Mouse (Mus musculus): ENCODE measurements around the gene Gipc3. TPM values are rescaled to one million over a fixed set of nuclear protein-coding genes. Genes with fewer than 3 reads are reported as not detected.

Gene Gipc3
- polyA plus RNA-seq, 1 experiment from 2014 or later: not detected

GRCm38 (mm10) chr10:81319741-81320549, 23.1 kb downstream of the Gipc3 start:
- no peaks in the 10 kb centered on the region for H3K27me3 ChIP-seq (ENCODE audit: control insufficient read depth, insufficient read depth, low read length)
- peak overlapping the region; percentile 69; the same call in 1 of the 2 replicates for H3K27ac ChIP-seq (replicated peaks; ENCODE audit: low read depth, low read length)
- H3K4me3 ChIP-seq (ENCODE audit: low read depth, low read length): peak overlapping the region; percentile 95
- peak overlapping the region; percentile 71 for H3K4me2 ChIP-seq (ENCODE audit: low read depth, severe bottlenecking)
- WGBS: under 1% methylated on average over 38 of the region's 38 CpGs
- H3K36me3 ChIP-seq (ENCODE audit: control insufficient read depth, insufficient read depth, low read length): peaks cover 29% of the 10 kb centered on the region
- peak; percentile 99 for DNase-seq (ENCODE audit: low spot score)
- peaks cover 32% of the 10 kb centered on the region for H3K4me1 ChIP-seq (ENCODE audit: control insufficient read depth, insufficient read depth, low read length)
- ATAC-seq (ENCODE audit: insufficient number of reproducible peaks, low FRiP score, low TSS enrichment, low read depth): peak; percentile 83
- H3K9ac ChIP-seq (ENCODE audit: low read length): peak overlapping the region; percentile 34; the same call in 1 of the 2 replicates
- H3K9me3 ChIP-seq (ENCODE audit: control insufficient read depth, low read length): no peaks in the 10 kb centered on the region

- H3K27me3 ChIP-seq (ENCODE audit: control insufficient read depth, insufficient read depth, low read length): no peaks in the 10 kb centered on the region
- DNase-seq (ENCODE audit: low spot score) (peak; percentile 44), ATAC-seq (ENCODE audit: insufficient number of reproducible peaks, low FRiP score, low TSS enrichment, low read depth) (no peak)
- peaks cover 32% of the 10 kb centered on the region for H3K4me1 ChIP-seq (ENCODE audit: control insufficient read depth, insufficient read depth, low read length)
- 26% methylated on average over 8 of the region's 8 CpGs for WGBS
- peak overlapping the region; percentile 71 for H3K4me2 ChIP-seq (ENCODE audit: low read depth, severe bottlenecking)
- peaks cover 23% of the 10 kb centered on the region for H3K36me3 ChIP-seq (ENCODE audit: control insufficient read depth, insufficient read depth, low read length)
- H3K4me3 ChIP-seq (ENCODE audit: low read depth, low read length): peak overlapping the region; percentile 95
- H3K9me3 ChIP-seq (ENCODE audit: control insufficient read depth, low read length): no peaks in the 10 kb centered on the region
- H3K9ac ChIP-seq (ENCODE audit: low read length): peak overlapping the region; percentile 34
- H3K27ac ChIP-seq (replicated peaks; ENCODE audit: low read depth, low read length): peak overlapping the region; percentile 69; the same call in 1 of the 2 replicates
These were observed 23.8 kb downstream of the Gipc3 start for GRCm38 (mm10) chr10:81319330-81319699.

GRCm38 (mm10) chr10:81318589-81319329, 24.3 kb downstream of the Gipc3 start:
- H3K27ac ChIP-seq (replicated peaks; ENCODE audit: low read depth, low read length): no peak overlapping the region
- no peaks in the 10 kb centered on the region for H3K27me3 ChIP-seq (ENCODE audit: control insufficient read depth, insufficient read depth, low read length)
- no peak for DNase-seq (ENCODE audit: low spot score)
- 0 out of 2 replicates have a peak overlapping the region, but pooled peaks have one; percentile 12 for H3K9ac ChIP-seq (ENCODE audit: low read length)
- 91% methylated on average over 13 of the region's 13 CpGs for WGBS
- peak overlapping the region; percentile 71 for H3K4me2 ChIP-seq (ENCODE audit: low read depth, severe bottlenecking)
- no peak for ATAC-seq (ENCODE audit: insufficient number of reproducible peaks, low FRiP score, low TSS enrichment, low read depth)
- H3K4me3 ChIP-seq (ENCODE audit: low read depth, low read length): no peak overlapping the region
- peaks cover 32% of the 10 kb centered on the region for H3K4me1 ChIP-seq (ENCODE audit: control insufficient read depth, insufficient read depth, low read length)
- H3K9me3 ChIP-seq (ENCODE audit: control insufficient read depth, low read length): no peaks in the 10 kb centered on the region
- peaks cover 18% of the 10 kb centered on the region for H3K36me3 ChIP-seq (ENCODE audit: control insufficient read depth, insufficient read depth, low read length)

- DNase-seq (ENCODE audit: low spot score) (peak; percentile 49), ATAC-seq (ENCODE audit: insufficient number of reproducible peaks, low FRiP score, low TSS enrichment, low read depth) (no peak)
- no peaks in the 10 kb centered on the region for H3K9me3 ChIP-seq (ENCODE audit: control insufficient read depth, low read length)
- peak overlapping the region; percentile 10; the same call in 1 of the 2 replicates for H3K4me3 ChIP-seq (ENCODE audit: low read depth, low read length)
- no peak overlapping the region for H3K27ac ChIP-seq (replicated peaks; ENCODE audit: low read depth, low read length)
- peak overlapping the region; percentile 47 for H3K9ac ChIP-seq (ENCODE audit: low read length)
- no peaks in the 10 kb centered on the region for H3K27me3 ChIP-seq (ENCODE audit: control insufficient read depth, insufficient read depth, low read length)
- peak overlapping the region; percentile 13; the same call in 1 of the 2 replicates for H3K4me2 ChIP-seq (ENCODE audit: low read depth, severe bottlenecking)
- H3K4me1 ChIP-seq (ENCODE audit: control insufficient read depth, insufficient read depth, low read length): peaks cover 30% of the 10 kb centered on the region
- H3K36me3 ChIP-seq (ENCODE audit: control insufficient read depth, insufficient read depth, low read length): peaks cover 13% of the 10 kb centered on the region
- 13% methylated on average over 20 of the region's 20 CpGs for WGBS
These were observed 25.8 kb downstream of the Gipc3 start for GRCm38 (mm10) chr10:81317273-81317672.

- peaks cover 18% of the 10 kb centered on the region for H3K36me3 ChIP-seq (ENCODE audit: control insufficient read depth, insufficient read depth, low read length)
- peak overlapping the region; percentile 13; the same call in 1 of the 2 replicates for H3K4me2 ChIP-seq (ENCODE audit: low read depth, severe bottlenecking)
- no peaks in the 10 kb centered on the region for H3K27me3 ChIP-seq (ENCODE audit: control insufficient read depth, insufficient read depth, low read length)
- H3K9ac ChIP-seq (ENCODE audit: low read length): peak overlapping the region; percentile 47
- no peak overlapping the region for H3K27ac ChIP-seq (replicated peaks; ENCODE audit: low read depth, low read length)
- H3K4me1 ChIP-seq (ENCODE audit: control insufficient read depth, insufficient read depth, low read length): peaks cover 24% of the 10 kb centered on the region
- DNase-seq (ENCODE audit: low spot score) (peak; percentile 52), ATAC-seq (ENCODE audit: insufficient number of reproducible peaks, low FRiP score, low TSS enrichment, low read depth) (no peak)
- WGBS: 48% methylated on average over 16 of the region's 16 CpGs
- no peaks in the 10 kb centered on the region for H3K9me3 ChIP-seq (ENCODE audit: control insufficient read depth, low read length)
- peak overlapping the region; percentile 10; the same call in 1 of the 2 replicates for H3K4me3 ChIP-seq (ENCODE audit: low read depth, low read length)
These were observed 26.6 kb downstream of the Gipc3 start for GRCm38 (mm10) chr10:81316338-81317060.

- Histone ChIP-seq H3K9me3 (ENCODE audit: control insufficient read depth, low read length) (no peaks in the 10 kb centered on the region), H3K36me3 (ENCODE audit: control insufficient read depth, insufficient read depth, low read length) (peaks cover 27% of the 10 kb centered on the region), H3K4me1 (ENCODE audit: control insufficient read depth, insufficient read depth, low read length) (peaks cover 24% of the 10 kb centered on the region), H3K27ac (replicated peaks; ENCODE audit: low read depth, low read length) (no peak overlapping the region), H3K4me3 (ENCODE audit: low read depth, low read length) (no peak overlapping the region), H3K4me2 (ENCODE audit: low read depth, severe bottlenecking) (no peak overlapping the region), H3K27me3 (ENCODE audit: control insufficient read depth, insufficient read depth, low read length) (no peaks in the 10 kb centered on the region), H3K9ac (ENCODE audit: low read length) (no peak overlapping the region)
- no peak for ATAC-seq (ENCODE audit: insufficient number of reproducible peaks, low FRiP score, low TSS enrichment, low read depth)
- WGBS: 96% methylated on average over 16 of the region's 16 CpGs
- DNase-seq (ENCODE audit: low spot score): no peak
These were observed 27.5 kb downstream of the Gipc3 start for GRCm38 (mm10) chr10:81315587-81315986.

GRCm38 (mm10) chr10:81314201-81314600, 28.9 kb downstream of the Gipc3 start:
- H3K4me1 ChIP-seq (ENCODE audit: control insufficient read depth, insufficient read depth, low read length): peaks cover 19% of the 10 kb centered on the region
- DNase-seq (ENCODE audit: low spot score) (no peak), ATAC-seq (ENCODE audit: insufficient number of reproducible peaks, low FRiP score, low TSS enrichment, low read depth) (no peak)
- H3K4me3 ChIP-seq (ENCODE audit: low read depth, low read length): no peak overlapping the region
- no peaks in the 10 kb centered on the region for H3K27me3 ChIP-seq (ENCODE audit: control insufficient read depth, insufficient read depth, low read length)
- H3K36me3 ChIP-seq (ENCODE audit: control insufficient read depth, insufficient read depth, low read length): peaks cover 36% of the 10 kb centered on the region
- no peak overlapping the region for H3K27ac ChIP-seq (replicated peaks; ENCODE audit: low read depth, low read length)
- 77% methylated on average over 7 of the region's 7 CpGs for WGBS
- no peaks in the 10 kb centered on the region for H3K9me3 ChIP-seq (ENCODE audit: control insufficient read depth, low read length)
- H3K9ac ChIP-seq (ENCODE audit: low read length): no peak overlapping the region
- H3K4me2 ChIP-seq (ENCODE audit: low read depth, severe bottlenecking): no peak overlapping the region

- no peak for DNase-seq (ENCODE audit: low spot score)
- Histone ChIP-seq H3K4me1 (ENCODE audit: control insufficient read depth, insufficient read depth, low read length) (peaks cover 14% of the 10 kb centered on the region), H3K27ac (replicated peaks; ENCODE audit: low read depth, low read length) (no peak overlapping the region), H3K36me3 (ENCODE audit: control insufficient read depth, insufficient read depth, low read length) (peaks cover 41% of the 10 kb centered on the region), H3K27me3 (ENCODE audit: control insufficient read depth, insufficient read depth, low read length) (no peaks in the 10 kb centered on the region), H3K9me3 (ENCODE audit: control insufficient read depth, low read length) (no peaks in the 10 kb centered on the region), H3K9ac (ENCODE audit: low read length) (no peak overlapping the region), H3K4me3 (ENCODE audit: low read depth, low read length) (no peak overlapping the region), H3K4me2 (ENCODE audit: low read depth, severe bottlenecking) (no peak overlapping the region)
- WGBS: 96% methylated on average over 13 of the region's 13 CpGs
- no peak for ATAC-seq (ENCODE audit: insufficient number of reproducible peaks, low FRiP score, low TSS enrichment, low read depth)
These were observed 29.5 kb downstream of the Gipc3 start for GRCm38 (mm10) chr10:81313581-81313980.
